Mouse (Mus musculus) megakaryocyte, adult 5-6 weeks (primary cell): ENCODE measurements around the gene Gm20683. TPM values are rescaled to one million over a fixed set of nuclear protein-coding genes. Genes with fewer than 3 reads are reported as not detected.

Experiments used
- ATAC-seq: 2 replicates; pipeline ENCODE4 v1.8.0; 2016; ENCODE audit warnings: mild to moderate bottlenecking, inconsistent platforms; ENCODE audit not compliant: poor library complexity, severe bottlenecking
- total RNA-seq, 2 experiments: library from RNA; stranded (forward) in 1 of 2; stranded (reverse) in 1 of 2; fragments of 153-499, 151-499 nt in 1 of 2; fragments of 221-1000, 200-1000 nt in 1 of 2; gene quantifications; 2 replicates each; pipeline versions ENCODE4 v1.2.3 to v1.2.4; 2015 to 2017

Gm20683 gene
- total RNA-seq, 2 experiments from 2014 or later: not detected

- ATAC-seq: no peak
Observed at GRCm38 (mm10) chr17:25843122-25843521, 1.6 kb upstream of the Gm20683 start.

GRCm38 (mm10) chr17:25842509-25842908 is 946 bp upstream of the Gm20683 start:
- no peak for ATAC-seq

- no peak for ATAC-seq
Observed at GRCm38 (mm10) chr17:25840519-25840918, 1.0 kb downstream of the Gm20683 start.

- ATAC-seq: no peak
Observed at GRCm38 (mm10) chr17:25839455-25840235, 1.9 kb downstream of the Gm20683 start.

- no peak for ATAC-seq
Observed at GRCm38 (mm10) chr17:25838904-25839303, 2.7 kb downstream of the Gm20683 start.

- no peak for ATAC-seq
Observed at GRCm38 (mm10) chr17:25837533-25837932, 4.0 kb downstream of the Gm20683 start.

GRCm38 (mm10) chr17:25837076-25837410 is 4.5 kb downstream of the Gm20683 start, which contains the start of gene Rhbdl1:
Gene Rhbdl1 (minus strand): TSS chr17:25837295.
- no peak for ATAC-seq

- ATAC-seq: no peak
Observed at GRCm38 (mm10) chr17:25836397-25837075, 5.0 kb downstream of the Gm20683 start.

GRCm38 (mm10) chr17:25835816-25836215 is 5.7 kb downstream of the Gm20683 start:
- ATAC-seq: no peak

GRCm38 (mm10) chr17:25835301-25835700 is 6.3 kb downstream of the Gm20683 start:
- no peak for ATAC-seq

GRCm38 (mm10) chr17:25834595-25835222 is 6.9 kb downstream of the Gm20683 start:
- no peak for ATAC-seq

- ATAC-seq: no peak
Observed at GRCm38 (mm10) chr17:25833961-25834594, 7.5 kb downstream of the Gm20683 start.

- peak; percentile 52 for ATAC-seq
Observed at GRCm38 (mm10) chr17:25833291-25833663, 8.3 kb downstream of the Gm20683 start, which contains the start of gene Stub1. Gene Stub1 (minus strand): TSS chr17:25833404.

GRCm38 (mm10) chr17:25832436-25833290 is 8.9 kb downstream of the Gm20683 start:
- ATAC-seq: peak; percentile 86

- no peak for ATAC-seq
Observed at GRCm38 (mm10) chr17:25831451-25832281, 9.9 kb downstream of the Gm20683 start.

- ATAC-seq: no peak
Observed at GRCm38 (mm10) chr17:25830806-25831431, 10.6 kb downstream of the Gm20683 start.

- ATAC-seq: no peak
Observed at GRCm38 (mm10) chr17:25830200-25830753, 11.3 kb downstream of the Gm20683 start.

GRCm38 (mm10) chr17:25829558-25830017 is 12.0 kb downstream of the Gm20683 start:
- ATAC-seq: no peak
